Mouse (Mus musculus): ENCODE measurements at regions not wholly inside any gene's neighbourhood (a gene's known extent, or its start where the extent isn't known, plus 50 kb on each side); places are given as distances from the start of the nearest gene placed in this dataset.

DNA sequence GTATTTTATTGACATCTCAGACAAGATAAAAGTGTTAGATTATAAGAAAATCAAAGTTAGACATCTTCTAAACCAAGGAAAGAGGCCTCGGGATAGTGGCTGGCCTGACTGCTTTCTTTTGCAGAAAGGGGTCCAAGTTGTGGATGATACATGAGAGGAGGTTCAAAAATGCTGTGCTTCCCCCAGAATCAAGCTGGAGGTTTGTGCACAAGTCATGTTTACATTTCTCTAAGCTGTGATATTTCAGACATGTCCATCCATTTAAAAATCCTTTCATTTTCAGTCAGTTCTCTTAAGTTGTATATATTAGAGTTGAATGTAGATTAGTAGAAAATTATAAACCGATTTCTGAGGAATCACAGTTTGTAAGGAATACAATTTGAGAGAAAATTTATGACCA lies 463.7 kb upstream of the Fbxo33 start:
- DNase-seq (ENCODE audit: low read depth, low spot score): no peak
- Histone ChIP-seq H3K4me3 (ENCODE audit: control insufficient read depth in 1 of 2, insufficient read depth in 1 of 2, low read depth in 2 of 2, low read length in 2 of 2) (no peak overlapping the region), H3K79me2 (ENCODE audit: control insufficient read depth, insufficient read depth, low read length, poor library complexity) (no peaks in the 10 kb centered on the region), H3K4me1 (ENCODE audit: control insufficient read depth in 1 of 2, insufficient read depth in 2 of 2, low read length in 2 of 2) (no peaks in the 10 kb centered on the region), H3K9ac (ENCODE audit: control insufficient read depth, low read depth, low read length, poor library complexity, severe bottlenecking) (no peak overlapping the region), H3K27me3 (ENCODE audit: control insufficient read depth in 1 of 2, insufficient read depth in 2 of 2, low read length in 2 of 2) (no peaks in the 10 kb centered on the region), H3K9me3 (replicated peaks; ENCODE audit: insufficient read depth, low read length) (no peaks in the 10 kb centered on the region), H3K27ac (ENCODE audit: control insufficient read depth, low read depth, low read length) (no peak overlapping the region), H3K36me3 (ENCODE audit: control insufficient read depth in 1 of 2, insufficient read depth in 2 of 2, low read length in 2 of 2) (no peaks in the 10 kb centered on the region)
- TF ChIP-seq RAD21 (IDR thresholded peaks at IDR 0.05; ENCODE audit: low read depth, low read length) (no peak), GATA1 (IDR thresholded peaks at IDR 0.05; ENCODE audit: low read depth, low read length) (no peak), UBTF (IDR thresholded peaks at IDR 0.05; ENCODE audit: borderline replicate concordance, insufficient read depth, low read depth, low read length) (no peak), ZKSCAN1 (IDR thresholded peaks at IDR 0.05; ENCODE audit: low read depth, low read length) (no peak), MYB (IDR thresholded peaks at IDR 0.05; ENCODE audit: low read depth, low read length) (no peak), KAT2A (conservative IDR thresholded peaks at IDR 0.05; ENCODE audit: low read depth, low read length) (no peak), E2F4 (IDR thresholded peaks at IDR 0.05; ENCODE audit: borderline replicate concordance, low read depth, low read length) (no peak), CHD1 (IDR thresholded peaks at IDR 0.05; ENCODE audit: low read depth, low read length) (no peak), POLR2AphosphoS5 (IDR thresholded peaks at IDR 0.05; ENCODE audit: borderline replicate concordance, low read depth, low read length) (no peak), MXI1 (IDR thresholded peaks at IDR 0.05; ENCODE audit: low read depth, low read length) (no peak), HCFC1 (IDR thresholded peaks at IDR 0.05; ENCODE audit: low read depth, low read length) (no peak), ETS1 (IDR thresholded peaks at IDR 0.05; ENCODE audit: low read depth, low read length) (no peak), MEF2A (IDR thresholded peaks at IDR 0.05; ENCODE audit: extremely low read depth, insufficient replicate concordance, low read depth, low read length, poor library complexity, severe bottlenecking) (no peak), EP300 (IDR thresholded peaks at IDR 0.05; ENCODE audit: low read depth in 1 of 2, low read length in 2 of 2) (no peak), RCOR1 (IDR thresholded peaks at IDR 0.05; ENCODE audit: low read depth, low read length) (no peak), POLR2AphosphoS2 (IDR thresholded peaks at IDR 0.05; ENCODE audit: low read length) (no peak), SMC3 (IDR thresholded peaks at IDR 0.05; ENCODE audit: low read depth, low read length) (no peak)

DNA sequence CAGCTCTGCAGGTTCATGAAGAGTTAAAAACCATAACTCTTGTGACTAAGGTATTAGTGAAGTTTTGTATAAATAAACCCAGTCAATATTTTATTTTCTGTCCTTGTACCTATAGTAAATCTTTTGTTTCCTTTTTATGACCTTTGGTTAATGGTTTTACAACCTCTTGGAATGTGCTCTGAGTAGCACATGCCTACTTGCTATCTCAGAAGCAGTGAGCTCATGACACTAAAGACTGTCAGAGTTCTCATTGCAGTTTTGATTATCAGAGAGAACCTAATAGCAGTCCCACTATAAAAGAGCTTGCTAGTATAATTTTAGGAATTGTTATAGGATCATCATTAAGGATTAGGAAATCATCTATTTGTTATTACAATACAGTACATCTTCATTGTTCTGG lies 443.6 kb upstream of the Fbxo33 start:
- Histone ChIP-seq H3K27ac (ENCODE audit: control insufficient read depth, low read depth, low read length) (no peak overlapping the region), H3K9me3 (replicated peaks; ENCODE audit: insufficient read depth, low read length) (no peaks in the 10 kb centered on the region), H3K4me3 (ENCODE audit: control insufficient read depth in 1 of 2, insufficient read depth in 1 of 2, low read depth in 2 of 2, low read length in 2 of 2) (no peak overlapping the region), H3K79me2 (ENCODE audit: control insufficient read depth, insufficient read depth, low read length, poor library complexity) (no peaks in the 10 kb centered on the region), H3K4me1 (ENCODE audit: control insufficient read depth in 1 of 2, insufficient read depth in 2 of 2, low read length in 2 of 2) (no peaks in the 10 kb centered on the region), H3K36me3 (ENCODE audit: control insufficient read depth in 1 of 2, insufficient read depth in 2 of 2, low read length in 2 of 2) (no peaks in the 10 kb centered on the region), H3K27me3 (ENCODE audit: control insufficient read depth in 1 of 2, insufficient read depth in 2 of 2, low read length in 2 of 2) (no peaks in the 10 kb centered on the region), H3K9ac (ENCODE audit: control insufficient read depth, low read depth, low read length, poor library complexity, severe bottlenecking) (no peak overlapping the region)
- no peak for TF ChIP-seq TBP (IDR thresholded peaks at IDR 0.05; ENCODE audit: low read depth, low read length)
- TF ChIP-seq MYB (IDR thresholded peaks at IDR 0.05; ENCODE audit: low read depth, low read length): no peak
- no peak for TF ChIP-seq POLR2AphosphoS2 (IDR thresholded peaks at IDR 0.05; ENCODE audit: low read length)
- TF ChIP-seq ZC3H11A (IDR thresholded peaks at IDR 0.05; ENCODE audit: low read depth, low read length): no peak
- TF ChIP-seq ETS1 (IDR thresholded peaks at IDR 0.05; ENCODE audit: low read depth, low read length): no peak
- TF ChIP-seq GATA1 (IDR thresholded peaks at IDR 0.05; ENCODE audit: low read depth, low read length): no peak
- TF ChIP-seq ZMIZ1 (IDR thresholded peaks at IDR 0.05; ENCODE audit: low read depth, low read length): no peak
- TF ChIP-seq NRF1 (IDR thresholded peaks at IDR 0.05; ENCODE audit: insufficient read depth, low read depth, low read length, poor library complexity, severe bottlenecking): no peak
- TF ChIP-seq MAFK (IDR thresholded peaks at IDR 0.05; ENCODE audit: borderline replicate concordance, low read depth, low read length): no peak
- TF ChIP-seq MXI1 (IDR thresholded peaks at IDR 0.05; ENCODE audit: low read depth, low read length): no peak
- no peak for TF ChIP-seq ZKSCAN1 (IDR thresholded peaks at IDR 0.05; ENCODE audit: low read depth, low read length)
- no peak for TF ChIP-seq SIN3A (IDR thresholded peaks at IDR 0.05; ENCODE audit: low read length)
- no peak for DNase-seq (ENCODE audit: low read depth, low spot score)

All from MEL (cell line).